Mouse (Mus musculus) adrenal gland, postnatal 4 days (tissue): Measurements from ENCODE around the gene Arl4c. TPM values are rescaled to one million over a fixed set of nuclear protein-coding genes. Genes with fewer than 3 reads are reported as not detected.
A peak's percentile ranks its signal among the peaks of the same experiment; 100 is the strongest.

Experiments used
- DNase-seq, 2 experiments: peaks; one replicate each; pipeline ENCODE4 v3.0.0; 2021 to 2022; ENCODE audit warnings: low spot score in 2 of 2, mixed read lengths in 2 of 2
- total RNA-seq, 2 experiments: library from RNA; stranded (reverse); gene quantifications; 2 replicates each; pipeline ENCODE4 v1.2.3; 2021

Arl4c gene
- total RNA-seq, 2 experiments from 2014 or later: 19.0 to 24.8 TPM

GRCm38 (mm10) chr1:88700961-88701861 is 810 bp downstream of the Arl4c start:
- DNase-seq: peak in 1 of 2 experiments; percentile 13

- no peak for DNase-seq
Measured at GRCm38 (mm10) chr1:88699856-88700791, 1.9 kb downstream of the Arl4c start.

GRCm38 (mm10) chr1:88699401-88699800 is 2.6 kb downstream of the Arl4c start:
- no peak for DNase-seq

GRCm38 (mm10) chr1:88698926-88699325 is 3.1 kb downstream of the Arl4c start:
- no peak for DNase-seq

- no peak for DNase-seq
Measured at GRCm38 (mm10) chr1:88698131-88698530, 3.9 kb downstream of the Arl4c start.

- no peak for DNase-seq
Measured at GRCm38 (mm10) chr1:88696408-88696807, 5.6 kb downstream of the Arl4c start.

- no peak for DNase-seq
Measured at GRCm38 (mm10) chr1:88694353-88694752, 7.7 kb downstream of the Arl4c start.

GRCm38 (mm10) chr1:88692293-88692827 is 9.7 kb downstream of the Arl4c start:
- DNase-seq: no peak

GRCm38 (mm10) chr1:88690601-88691000 is 11.4 kb downstream of the Arl4c start:
- DNase-seq: no peak

GRCm38 (mm10) chr1:88684765-88685164 is 17.3 kb downstream of the Arl4c start:
- no peak for DNase-seq

GRCm38 (mm10) chr1:88681596-88681995 is 20.4 kb downstream of the Arl4c start:
- no peak for DNase-seq

- DNase-seq: no peak
Measured at GRCm38 (mm10) chr1:88680804-88681203, 21.2 kb downstream of the Arl4c start.

GRCm38 (mm10) chr1:88678231-88678739 is 23.7 kb downstream of the Arl4c start:
- no peak for DNase-seq

GRCm38 (mm10) chr1:88670807-88671206 is 31.2 kb downstream of the Arl4c start:
- no peak for DNase-seq

GRCm38 (mm10) chr1:88668846-88669810 is 32.9 kb downstream of the Arl4c start:
- DNase-seq: no peak

GRCm38 (mm10) chr1:88668353-88668752 is 33.7 kb downstream of the Arl4c start:
- DNase-seq: no peak

- no peak for DNase-seq
Measured at GRCm38 (mm10) chr1:88664623-88665022, 37.4 kb downstream of the Arl4c start.

GRCm38 (mm10) chr1:88662736-88663135 is 39.3 kb downstream of the Arl4c start:
- DNase-seq: no peak

- DNase-seq: no peak
Measured at GRCm38 (mm10) chr1:88661209-88661608, 40.8 kb downstream of the Arl4c start.

- DNase-seq: no peak
Measured at GRCm38 (mm10) chr1:88658290-88658857, 43.6 kb downstream of the Arl4c start.
